Mouse (Mus musculus) fibroblast of lung, adult 2 months (primary cell): ENCODE measurements around the gene Cfap206.
"Not testable (repeated sequence)": the region's sequence is repeated elsewhere in the genome, so short reads cannot be mapped to it uniquely, and the experiment has no call there.

ENCODE experiments used
- DNase-seq: peaks from one replicate; pipeline ENCODE4 v3.0.0-alpha.2; 2011; ENCODE audit warnings: low read depth

Gene Cfap206

DNA sequence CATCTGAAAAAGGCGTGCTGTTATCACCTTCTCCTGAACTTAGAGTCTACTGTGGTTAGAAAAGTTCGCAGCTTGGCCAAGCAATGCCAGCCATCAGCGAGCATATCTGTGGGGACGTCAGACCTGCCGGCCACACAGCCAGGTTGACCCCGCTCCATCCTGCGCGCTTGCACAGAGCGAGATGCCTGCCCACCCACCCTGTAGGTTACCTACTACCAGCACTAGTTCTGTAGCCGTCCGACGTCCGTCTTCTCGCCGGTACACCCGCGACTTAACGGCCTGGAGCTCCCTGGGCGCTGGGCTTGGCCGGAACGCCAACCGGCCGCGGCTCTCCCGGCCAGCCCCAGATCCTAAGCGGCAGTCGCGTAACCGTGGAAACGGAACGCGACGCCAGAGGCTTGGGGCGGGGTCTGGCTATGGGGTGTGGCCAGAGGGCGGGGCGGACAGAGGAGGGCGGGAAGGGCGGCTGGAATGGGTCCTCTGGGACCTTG is at the start of gene Cfap206:
Gene Cfap206 (minus strand): TSS at position 356 of the 491 bp plus-strand sequence.
- DNase-seq: no peak

GRCm38 (mm10) chr4:34777677-34778527 is 47.9 kb upstream of the Cfap206 start, which contains the start of gene Smim8:
TSS of gene Smim8 (minus strand) at chr4:34778423.
- DNase-seq: peak; percentile 57

GRCm38 (mm10) chr4:34771652-34772371 is 41.8 kb upstream of the Cfap206 start:
- DNase-seq: no peak

- no peak for DNase-seq
These were observed 26.2 kb upstream of the Cfap206 start, which contains the start of gene Gm136 for GRCm38 (mm10) chr4:34756163-34756562. TSS of gene Gm136 (minus strand) at chr4:34756263.

DNA sequence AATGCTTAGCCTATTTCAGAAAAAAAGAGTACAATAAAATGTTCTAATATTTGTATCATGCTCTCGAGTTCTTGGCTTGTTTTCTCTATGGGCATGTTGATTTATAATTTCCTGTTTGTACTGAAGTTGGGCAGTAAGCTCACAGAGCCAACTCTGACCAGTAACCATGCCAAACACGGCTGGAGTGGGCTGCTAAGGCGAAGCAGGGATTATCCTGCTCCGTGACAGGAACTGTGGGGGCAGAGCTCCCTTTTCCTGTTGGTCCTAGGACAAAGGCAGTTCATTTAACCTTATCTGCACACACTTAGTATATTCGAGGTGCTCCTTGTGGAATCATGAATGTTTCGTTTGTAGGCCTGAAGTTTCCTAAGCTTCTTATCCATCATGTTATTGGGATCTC is 19.2 kb upstream of the Cfap206 start:
- DNase-seq: no peak

- no peak for DNase-seq
These were observed 4.5 kb upstream of the Cfap206 start for GRCm38 (mm10) chr4:34734461-34734860.

- DNase-seq: not testable (repeated sequence)
These were observed 3.4 kb upstream of the Cfap206 start for GRCm38 (mm10) chr4:34733415-34733814.

DNA sequence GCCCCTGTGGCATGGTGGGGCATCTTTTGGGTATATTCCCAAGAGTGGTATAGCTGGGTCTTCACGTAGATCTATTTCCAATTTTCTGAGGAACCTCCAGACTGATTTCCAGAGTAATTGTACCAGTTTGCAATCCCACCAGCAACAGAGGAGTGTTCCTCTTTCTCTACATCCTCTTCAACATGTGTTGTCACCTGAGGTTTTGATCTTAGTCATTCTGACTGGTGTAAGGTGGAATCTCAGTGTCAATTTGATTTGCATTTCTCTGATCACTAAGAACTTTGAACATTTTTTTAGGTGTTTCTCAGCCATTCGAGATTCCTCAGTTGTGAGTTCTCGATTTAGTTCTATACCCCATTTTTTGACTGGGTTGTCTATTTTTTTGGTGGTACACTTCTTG is 4.3 kb downstream of the Cfap206 start:
- not testable (repeated sequence) for DNase-seq

DNA sequence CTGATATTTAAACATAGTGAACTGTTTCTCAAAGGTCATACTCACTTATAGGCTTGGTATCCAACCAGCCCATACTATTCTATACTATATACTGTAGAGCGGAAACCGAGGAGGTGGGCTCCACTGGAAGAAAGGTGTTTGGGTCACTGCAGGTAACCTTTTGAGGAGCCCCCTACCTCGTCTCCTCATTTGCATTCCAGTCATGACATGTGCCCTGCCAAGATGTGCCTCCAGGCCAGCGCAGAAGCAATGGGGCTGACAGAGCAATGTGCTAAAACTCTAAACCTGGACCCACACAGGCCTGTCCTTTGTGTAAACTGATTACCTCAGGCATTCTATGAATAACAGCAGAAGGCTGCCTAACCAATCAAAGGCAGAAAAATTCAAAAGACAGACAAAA is 5.7 kb downstream of the Cfap206 start:
- no peak for DNase-seq

DNA sequence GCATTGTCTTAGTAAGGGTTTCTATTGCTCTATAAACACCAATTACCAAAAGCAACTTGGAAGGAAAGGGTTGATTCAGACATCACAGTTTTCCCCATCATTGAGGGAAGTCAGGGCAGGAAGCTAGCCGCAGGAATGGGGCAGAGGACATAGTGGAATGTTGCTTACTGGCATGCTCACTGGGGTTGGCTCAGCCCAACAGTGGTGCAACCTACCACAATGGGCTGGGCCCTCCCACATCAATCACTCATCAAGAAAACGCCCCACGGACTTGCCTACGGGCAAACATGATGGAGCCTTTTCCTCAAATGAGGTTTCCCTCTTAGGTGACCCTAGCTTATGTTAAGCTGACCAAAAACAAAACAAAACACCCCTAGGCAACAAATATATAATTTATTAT is 6.8 kb downstream of the Cfap206 start:
- no peak for DNase-seq

DNA sequence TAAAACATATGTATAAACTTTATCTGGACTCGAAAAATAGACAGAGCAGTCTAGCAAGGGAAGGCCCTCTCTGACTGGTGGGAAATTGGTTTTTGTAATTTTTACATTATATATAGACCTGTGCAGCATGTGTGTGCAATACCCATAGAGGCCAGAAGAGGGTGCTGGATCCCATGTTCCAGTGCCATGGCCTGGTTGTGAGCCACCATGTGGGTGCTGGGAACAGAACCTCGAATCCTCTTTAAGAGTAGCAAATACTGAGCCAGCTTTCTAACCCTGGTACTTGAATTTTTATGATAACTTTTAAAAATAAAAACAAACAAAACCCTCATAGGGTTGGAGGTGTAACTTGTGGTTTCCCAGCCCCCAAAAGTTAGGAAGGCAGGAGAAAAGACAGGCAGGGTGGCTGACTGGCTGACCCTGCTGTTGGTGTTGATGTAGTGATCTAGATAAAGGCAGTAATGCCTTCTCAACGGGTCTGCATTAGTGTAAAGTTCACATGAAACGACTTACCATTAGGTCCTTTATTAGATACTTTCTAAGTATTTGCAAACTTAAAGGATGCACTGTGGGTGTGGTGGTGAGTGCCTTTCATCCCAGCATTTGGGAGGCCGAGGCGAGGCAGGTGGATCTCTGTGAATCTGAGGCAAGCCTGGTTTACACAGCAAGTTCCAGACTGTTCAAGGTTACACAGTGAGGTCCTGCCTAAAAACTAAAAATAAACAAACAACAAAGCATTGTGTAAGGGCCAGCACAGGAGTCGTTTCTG is 9.7 kb downstream of the Cfap206 start:
- no peak for DNase-seq

DNA sequence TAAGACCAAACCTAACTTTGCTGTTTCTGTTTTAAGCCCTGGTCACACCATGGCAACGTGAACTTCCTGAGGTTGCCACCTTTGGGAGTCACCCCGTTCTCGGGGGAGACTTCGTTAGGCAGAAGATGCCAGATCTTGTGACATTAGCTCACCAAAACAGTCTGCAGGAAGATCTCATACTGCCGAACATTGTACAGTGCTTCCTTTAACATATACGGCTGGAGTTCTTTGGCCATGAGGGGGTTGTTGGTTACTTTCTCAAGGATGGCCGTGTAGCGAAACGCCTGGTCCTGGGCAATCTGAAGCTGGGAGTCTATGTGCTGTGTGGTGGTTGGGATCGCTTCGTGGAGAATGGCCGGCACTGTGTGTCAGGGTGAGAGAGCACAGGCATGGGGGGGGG is 10.6 kb downstream of the Cfap206 start:
- DNase-seq: no peak

- DNase-seq: no peak
These were observed 14.9 kb downstream of the Cfap206 start for GRCm38 (mm10) chr4:34715062-34715461.

DNA sequence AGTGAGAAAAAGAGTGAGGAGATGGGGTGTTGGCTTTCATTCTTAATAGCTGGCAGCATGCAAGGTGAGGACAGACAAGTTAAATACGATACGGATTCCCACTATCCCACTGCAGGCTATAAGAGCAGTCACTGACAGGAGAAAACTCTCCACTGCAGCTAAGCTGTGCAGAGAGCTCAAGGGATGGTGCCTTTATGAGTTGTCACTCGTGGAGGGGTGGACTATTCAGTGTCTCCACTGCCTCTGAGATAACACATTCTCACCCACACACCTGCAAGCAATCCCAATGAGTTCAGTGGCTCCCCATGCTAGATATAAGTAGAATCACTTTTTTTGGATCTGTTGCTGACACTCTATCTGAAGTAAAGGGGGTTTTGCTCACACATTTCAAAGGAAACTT is 21.9 kb downstream of the Cfap206 start:
- no peak for DNase-seq

DNA sequence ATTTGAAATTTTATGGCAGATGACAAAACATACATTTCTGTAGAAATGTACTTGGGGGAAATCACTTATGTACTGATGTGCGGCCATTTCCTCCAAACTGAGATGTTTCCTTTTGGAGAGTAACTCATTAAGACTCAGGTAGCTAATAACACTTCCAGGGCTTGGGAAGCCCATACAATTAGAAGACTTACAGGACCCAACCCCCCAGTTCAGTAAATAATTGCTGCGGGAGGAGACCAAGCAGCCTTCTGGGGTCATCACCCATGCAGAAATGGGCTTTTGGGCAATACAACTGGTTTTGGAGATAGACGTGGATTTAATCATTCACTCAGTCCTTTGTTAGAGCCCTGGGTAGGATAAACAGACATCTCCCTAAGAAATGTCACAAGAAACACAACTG is 22.8 kb downstream of the Cfap206 start:
- no peak for DNase-seq

DNA sequence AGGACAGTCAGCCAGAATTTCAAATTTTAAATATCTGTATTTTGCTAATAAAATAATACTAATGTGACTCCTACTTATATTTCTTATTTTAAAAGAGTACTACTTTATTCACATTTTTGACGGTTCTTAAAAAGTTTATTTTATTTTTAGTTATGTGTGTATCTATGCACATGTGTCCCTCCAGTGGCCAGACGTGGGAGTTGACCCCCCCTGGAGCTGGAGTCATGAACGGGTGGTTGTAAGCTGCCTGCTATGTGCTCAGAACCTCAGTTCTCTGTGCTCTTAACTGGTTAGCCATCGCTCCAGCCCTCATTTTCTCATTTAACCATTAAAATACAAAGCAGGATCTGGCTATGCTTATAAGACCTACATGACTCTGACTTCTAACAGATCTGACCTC is 27.0 kb downstream of the Cfap206 start:
- no peak for DNase-seq

- DNase-seq: no peak
These were observed 27.8 kb downstream of the Cfap206 start for GRCm38 (mm10) chr4:34702231-34702630.

DNA sequence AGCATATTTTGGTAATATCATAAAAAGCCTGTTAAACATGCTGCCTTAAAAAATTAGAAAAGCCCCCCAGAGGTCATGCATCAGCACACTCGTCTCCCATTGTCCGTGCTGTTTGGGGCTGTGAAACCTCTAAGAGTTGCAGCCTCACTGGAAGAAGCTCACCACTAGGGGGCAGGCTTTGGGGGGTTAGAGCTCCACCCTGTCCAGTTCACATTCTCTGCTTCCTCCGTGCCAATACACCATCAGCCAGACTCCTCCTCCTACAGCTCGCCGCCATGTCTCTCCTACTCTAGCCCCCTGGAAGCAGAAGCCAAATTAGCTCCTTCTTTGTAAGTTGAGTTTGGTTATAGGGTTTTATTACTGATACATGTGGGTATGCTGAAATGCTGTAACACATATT is 28.5 kb downstream of the Cfap206 start:
- no peak for DNase-seq

GRCm38 (mm10) chr4:34688021-34688420 is 42.0 kb downstream of the Cfap206 start:
- DNase-seq: no peak

DNA sequence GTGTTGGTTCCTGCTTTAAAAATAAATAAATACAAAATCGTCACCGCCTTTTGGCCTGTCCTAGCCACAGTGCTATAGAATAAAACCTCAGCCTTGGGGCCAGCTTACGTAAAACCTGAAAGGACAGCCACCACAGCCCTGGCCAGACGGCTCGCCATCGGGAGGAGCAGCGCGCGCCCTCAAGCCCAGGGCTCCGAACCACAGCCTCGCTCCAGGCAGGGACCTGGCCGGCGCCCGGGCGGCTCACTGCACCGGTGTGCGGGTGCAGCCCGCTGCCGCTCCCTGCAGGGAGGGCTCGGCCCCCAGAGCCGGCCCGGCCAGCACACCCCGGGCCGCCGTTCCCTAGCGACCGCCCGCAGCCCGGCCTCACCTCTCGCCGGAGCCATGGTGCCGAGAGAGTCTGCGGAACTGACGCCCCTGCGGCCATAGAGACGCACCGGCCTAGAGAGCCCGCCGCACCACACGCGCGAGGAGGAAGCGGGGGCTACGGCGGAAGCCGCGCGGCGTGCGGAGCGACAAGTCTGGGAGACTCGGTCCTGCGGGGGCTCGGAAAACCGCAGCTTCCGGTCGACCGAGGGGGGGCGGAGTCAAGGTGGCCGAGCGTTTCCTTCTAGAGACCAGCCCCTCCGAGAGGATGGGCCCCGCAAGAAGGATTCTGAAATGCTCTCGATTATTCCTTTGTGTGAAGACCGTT is 43.0 kb downstream of the Cfap206 start, which contains the start of gene Slc35a1:
Gene Slc35a1 (minus strand): TSS at position 565 of the 694 bp plus-strand sequence.
- peak; percentile 61 for DNase-seq

DNA sequence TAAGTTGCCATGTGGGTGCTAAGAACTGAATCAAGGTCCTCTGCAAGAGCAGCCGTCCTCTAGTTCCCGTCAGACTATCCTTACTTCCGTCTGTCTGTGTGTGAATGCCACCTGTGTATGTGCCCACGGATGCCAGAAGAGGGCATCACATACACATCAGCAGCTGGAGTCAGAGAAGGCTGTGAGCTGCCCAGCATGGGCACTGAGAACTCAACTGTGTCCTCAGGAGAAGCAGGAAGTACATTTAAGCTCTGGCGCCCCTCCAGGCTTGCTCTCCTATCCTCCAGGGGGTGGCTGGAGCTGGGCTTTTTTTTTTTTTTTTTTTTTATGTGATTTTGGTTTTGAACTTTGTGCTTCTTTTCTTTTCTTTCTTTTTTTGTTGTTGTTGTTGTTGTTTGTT is 49.5 kb downstream of the Cfap206 start:
- DNase-seq: no peak

DNA sequence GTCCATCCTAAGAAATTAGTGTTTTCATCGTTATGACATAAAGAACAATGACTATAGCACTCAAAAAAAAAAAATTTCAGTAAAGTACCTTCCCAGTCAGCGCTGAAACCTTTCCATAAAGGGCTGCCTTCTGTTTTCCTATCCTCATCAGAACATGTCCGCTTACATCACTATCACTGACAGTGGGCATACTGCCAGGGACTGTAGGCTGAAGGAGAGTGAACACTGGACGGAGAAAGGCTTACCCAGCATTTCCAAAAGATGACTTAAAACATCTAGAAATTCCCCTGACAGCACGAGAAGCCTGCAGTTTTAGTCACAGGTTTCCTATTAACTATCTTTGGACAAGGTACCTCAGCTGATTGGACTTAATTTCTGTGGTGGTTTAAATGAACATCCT is 56.3 kb downstream of the Cfap206 start:
- DNase-seq: no peak
